Mouse (Mus musculus) liver, embryonic 14.5 days (tissue): ENCODE measurements around the gene Ssrp1.

Experiments
- CTCF ChIP-seq: IDR thresholded peaks from 2 replicates; pipeline ENCODE4 v1.5.1; 2016; ENCODE audit warnings: antibody characterized with exemption, low read depth, control low read depth
- EP300 ChIP-seq: IDR thresholded peaks from 2 replicates; pipeline ENCODE4 v1.6.1; 2016; ENCODE audit warnings: antibody characterized with exemption, low read depth

GRCm38 (mm10) chr2:85066937-85067336 is 29.9 kb downstream of the Ssrp1 start:
- no peak for TF ChIP-seq CTCF
- TF ChIP-seq EP300 = no peak
